Comparison of ENCODE assay signal across 22 mouse cellular contexts in the genomic region with DNA sequence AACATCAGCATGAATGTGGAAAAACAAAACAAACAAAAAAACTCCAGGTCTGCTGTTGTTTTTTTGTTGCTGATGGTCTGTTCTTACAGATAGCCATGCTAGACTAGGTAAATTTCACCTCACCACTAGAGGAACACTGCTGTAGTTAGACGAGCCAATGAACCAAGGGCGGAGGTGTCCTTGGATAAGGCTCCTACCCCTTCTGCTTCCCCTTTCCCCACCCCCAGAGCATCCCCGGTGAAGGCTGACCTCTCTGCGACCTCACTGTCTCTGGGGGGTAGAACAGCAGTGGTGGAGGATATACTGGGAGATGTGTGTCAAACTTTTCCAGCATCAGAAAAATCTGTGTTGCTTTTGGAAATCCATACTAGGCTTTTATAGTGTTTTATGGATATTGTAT. TPM values are rescaled to one million over a fixed set of nuclear protein-coding genes. Genes with fewer than 3 reads are reported as not detected.
"Had no signal": no experiment of that assay in that cellular context is flagged by ENCODE, and none has a peak within 500 bp of the region (broad histone marks: within the 10 kb centered on the region; RNA-seq: fewer than 3 reads in every experiment).

No protein-coding gene starts in this region.

- H3K4me1 ChIP-seq: heart, embryonic 15.5 days; hindbrain, embryonic 13.5 days; hindbrain, embryonic 15.5 days; limb, embryonic 15.5 days; liver, embryonic 12.5 days had no signal

- H3K9me3 ChIP-seq: heart, embryonic 13.5 days; heart, embryonic 15.5 days; hindbrain, embryonic 13.5 days; hindbrain, embryonic 15.5 days; limb, embryonic 13.5 days; limb, embryonic 15.5 days; liver, embryonic 12.5 days had no signal

- H3K36me3 ChIP-seq: heart, embryonic 13.5 days; heart, embryonic 15.5 days; hindbrain, embryonic 13.5 days; hindbrain, embryonic 15.5 days; limb, embryonic 13.5 days; limb, embryonic 15.5 days; liver, embryonic 12.5 days had no signal

- H3K4me3 ChIP-seq: heart, embryonic 13.5 days; heart, embryonic 15.5 days; hindbrain, embryonic 13.5 days; hindbrain, embryonic 15.5 days; limb, embryonic 13.5 days; limb, embryonic 15.5 days; liver, embryonic 12.5 days had no signal

- H3K27me3 ChIP-seq: heart, embryonic 13.5 days; heart, embryonic 15.5 days; hindbrain, embryonic 13.5 days; limb, embryonic 13.5 days; limb, embryonic 15.5 days had no signal

- DNase-seq: gastrocnemius, postnatal 14 days; gastrocnemius, postnatal 36 days; heart, adult 18-20 months; heart, postnatal 14 days; heart, postnatal 36 days; layer of hippocampus, adult 9-11 months; layer of hippocampus, postnatal 36 days; left cerebral cortex, postnatal 4 days had no signal

- H3K9ac ChIP-seq: heart, embryonic 13.5 days; heart, embryonic 15.5 days; hindbrain, embryonic 13.5 days; hindbrain, embryonic 15.5 days; limb, embryonic 13.5 days; limb, embryonic 15.5 days; liver, embryonic 12.5 days; liver, embryonic 14.5 days had no signal

- ATAC-seq: hindbrain, postnatal 0 days; intestine, embryonic 16.5 days; liver, embryonic 12.5 days had no signal

- H3K4me2 ChIP-seq: heart, embryonic 11.5 days; heart, embryonic 13.5 days; heart, embryonic 15.5 days; hindbrain, embryonic 13.5 days; hindbrain, embryonic 15.5 days; limb, embryonic 13.5 days; limb, embryonic 15.5 days; liver, embryonic 12.5 days had no signal

- H3K27ac ChIP-seq: heart, embryonic 15.5 days; hindbrain, embryonic 13.5 days; hindbrain, embryonic 15.5 days; hindbrain, postnatal 0 days; limb, embryonic 13.5 days; limb, embryonic 15.5 days; liver, embryonic 12.5 days; liver, embryonic 14.5 days had no signal

RNA-seq across cellular contexts. Expression of gene E130114P18Rik, which starts 13.3 kb away (rescaled TPM):
- total RNA-seq: gastrocnemius, adult 8-10 months; heart, adult 18-20 months; heart, postnatal 14 days; hematopoietic stem cell, adult 5-6 weeks had no signal
- polyA plus RNA-seq: large intestine, adult 2 months; liver, embryonic 12.5 days; liver, embryonic 14.5 days had no signal
